Mouse (Mus musculus) cortical plate, adult 2 months (tissue): ENCODE measurements around the gene Mobp.

Experiments used
- CTCF ChIP-seq: fragments of 200-500 bp; IDR thresholded peaks from 2 replicates; pipeline ENCODE4 v1.5.1; 2011; ENCODE audit warnings: mild to moderate bottlenecking, control low read depth, low read length; ENCODE audit not compliant: insufficient read depth; ENCODE audit errors: extremely low read depth
- POLR2A ChIP-seq: fragments of 200-500 bp; IDR thresholded peaks from 2 replicates; pipeline ENCODE4 v1.6.1; 2011; ENCODE audit warnings: mild to moderate bottlenecking, low read length, control low read depth; ENCODE audit not compliant: insufficient read depth; ENCODE audit errors: extremely low read depth

DNA sequence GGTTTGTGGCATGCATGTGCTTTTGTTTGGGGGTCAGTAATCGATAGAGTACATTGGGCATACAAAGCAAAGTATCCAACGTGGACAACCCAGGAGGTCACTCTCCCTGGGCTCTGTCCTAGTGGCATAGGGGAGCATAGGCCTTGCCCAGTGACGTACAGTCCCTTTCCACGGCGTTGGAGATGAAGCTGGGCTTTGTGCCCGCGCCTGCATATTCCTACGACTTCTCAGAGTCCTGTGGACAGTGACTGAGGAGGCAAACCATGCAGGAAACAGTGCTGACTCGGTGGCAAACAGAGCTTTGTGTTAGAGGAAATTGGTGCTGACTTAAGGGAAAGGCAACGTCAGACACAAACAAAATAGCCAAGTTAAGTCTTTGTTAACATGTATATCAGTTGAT lies 20.2 kb upstream of the Mobp start:
- TF ChIP-seq CTCF, result no peak
- no peak for TF ChIP-seq POLR2A
